Mouse (Mus musculus) ES-E14 (cell line): ENCODE results near the gene Gsta4. TPM values are rescaled to one million over a fixed set of nuclear protein-coding genes. Genes with fewer than 3 reads are reported as not detected.

Experiments used
- DNase-seq: peaks from one replicate; pipeline ENCODE4 v3.0.0-alpha.2; 2013; ENCODE audit warnings: low read depth, low spot score
- H3K27ac ChIP-seq: 2 replicates; pipeline ENCODE4 v1.5.1; 2012; ENCODE audit warnings: low read depth, mild to moderate bottlenecking, low read length, moderate library complexity, mixed read lengths; ENCODE audit not compliant: poor library complexity, insufficient read depth, severe bottlenecking
- H3K36me3 ChIP-seq: 2 replicates; pipeline ENCODE4 v1.6.1; 2012; ENCODE audit warnings: mild to moderate bottlenecking, low read length, moderate library complexity, mixed read lengths; ENCODE audit not compliant: control insufficient read depth, poor library complexity, insufficient read depth, severe bottlenecking
- H3K4me1 ChIP-seq, 2 experiments: fragments of 150-350 bp in 1 of 2; sonication (generic) in 1 of 2; 2 replicates each; pipeline ENCODE4 v1.6.1; 2012; ENCODE audit warnings: low read length in 2 of 2, mild to moderate bottlenecking in 1 of 2, mixed read lengths in 1 of 2; ENCODE audit not compliant: control insufficient read depth in 2 of 2, insufficient read depth in 2 of 2, poor library complexity in 1 of 2
- H3K4me3 ChIP-seq, 2 experiments: fragments of 150-350 bp in 1 of 2; sonication (generic) in 1 of 2; 2 replicates each; pipeline ENCODE4 v1.5.1; 2012; ENCODE audit warnings: low read length in 2 of 2, low read depth in 1 of 2, mild to moderate bottlenecking in 1 of 2, mixed read lengths in 1 of 2; ENCODE audit not compliant: insufficient read depth in 1 of 2, poor library complexity in 1 of 2, severe bottlenecking in 1 of 2
- H3K9ac ChIP-seq: 2 replicates; pipeline ENCODE4 v1.6.1; 2012; ENCODE audit warnings: low read depth, mild to moderate bottlenecking, low read length, mixed read lengths; ENCODE audit not compliant: poor library complexity, insufficient read depth, severe bottlenecking
- H3K9me3 ChIP-seq: fragments of 150-350 bp; sonication (generic); 2 replicates; pipeline ENCODE4 v1.6.1; 2012; ENCODE audit warnings: low read depth, mild to moderate bottlenecking, low read length; ENCODE audit not compliant: control insufficient read depth, insufficient read depth
- CHD2 ChIP-seq: IDR thresholded peaks from 2 replicates; pipeline ENCODE4 v1.6.1; 2014; ENCODE audit warnings: mild to moderate bottlenecking, low read depth, low read length, inconsistent platforms
- HCFC1 ChIP-seq: IDR thresholded peaks from 2 replicates; pipeline ENCODE4 v1.6.1; 2012; ENCODE audit warnings: low read length, inconsistent platforms, borderline replicate concordance; ENCODE audit not compliant: insufficient read depth
- MAFK ChIP-seq: IDR thresholded peaks from 2 replicates; pipeline ENCODE4 v1.6.1; 2014; ENCODE audit warnings: mild to moderate bottlenecking, low read depth, low read length, inconsistent platforms; ENCODE audit not compliant: insufficient read depth
- ZC3H11A ChIP-seq: IDR thresholded peaks from 2 replicates; pipeline ENCODE4 v1.6.1; 2012; ENCODE audit warnings: low read depth, mild to moderate bottlenecking, inconsistent platforms, low read length, borderline replicate concordance
- ZNF384 ChIP-seq: IDR thresholded peaks from 2 replicates; pipeline ENCODE4 v1.6.1; 2012; ENCODE audit warnings: low read depth, low read length, inconsistent platforms
- in situ Hi-C, 2 experiments: fragments of 600-800 bp; cut with MboI; formaldehyde crosslinking; loops; one replicate each; pipeline ENCODE4 v1.15.1; 2025; ENCODE audit warnings: low sequenced_read_pairs in 2 of 2, inconsistent platforms in 1 of 2; ENCODE audit not compliant: unreplicated experiment in 2 of 2
- total RNA-seq: library from RNA; depleted of rRNA; stranded (reverse); fragments of 300-350 nt; gene quantifications from 2 replicates; pipeline ENCODE4 v1.2.3, GENCODE M21; 2012

Gsta4 gene
- total RNA-seq, 1 experiment, result 309 TPM

GRCm38 (mm10) chr9:78188910-78189309 is 6.3 kb downstream of the Gsta4 start:
- Histone ChIP-seq H3K36me3 (no peaks in the 10 kb centered on the region), H3K9me3 (no peaks in the 10 kb centered on the region), H3K4me3 (no peak overlapping the region), H3K27ac (no peak overlapping the region), H3K9ac (no peak overlapping the region), H3K4me1 (peaks cover 6 to 7% of the 10 kb centered on the region in 2 experiments)
- in situ Hi-C loops, result no loop called here
- TF ChIP-seq HCFC1, result no peak
- no peak for TF ChIP-seq CHD2
- no peak for TF ChIP-seq ZC3H11A
- TF ChIP-seq ZNF384, result no peak
- no peak for TF ChIP-seq MAFK
- DNase-seq, result no peak

- in situ Hi-C loops, result no loop called here
- peak overlapping the region; percentile 58 for H3K9ac ChIP-seq
- TF ChIP-seq CHD2 (no peak; the same call in 1 of the 2 replicates), ZNF384 (peak; percentile 59; the same call in 1 of the 2 replicates), MAFK (0 out of 2 replicates have a peak, but pooled peaks have one; percentile 30), ZC3H11A (no peak), HCFC1 (0 out of 2 replicates have a peak, but pooled peaks have one; percentile 16)
- peak; percentile 90 for DNase-seq
- H3K36me3 ChIP-seq, result no peaks in the 10 kb centered on the region
- H3K4me3 ChIP-seq, result peak overlapping the region; percentile 53
- H3K4me1 ChIP-seq, result peaks cover 4 to 11% of the 10 kb centered on the region in 2 experiments
- peak overlapping the region; percentile 94 for H3K27ac ChIP-seq
- H3K9me3 ChIP-seq, result no peaks in the 10 kb centered on the region
These were observed 8.4 kb downstream of the Gsta4 start for GRCm38 (mm10) chr9:78190651-78191634.

GRCm38 (mm10) chr9:78191736-78192135 is 9.2 kb downstream of the Gsta4 start:
- peak overlapping the region; percentile 67 to 81 for H3K4me3 ChIP-seq
- H3K9ac ChIP-seq, result peak overlapping the region; percentile 81; the same call in 1 of the 2 replicates
- H3K27ac ChIP-seq, result peak overlapping the region; percentile 94; the same call in 1 of the 2 replicates
- H3K4me1 ChIP-seq, result peaks cover 7 to 11% of the 10 kb centered on the region in 2 experiments
- peak; percentile 98 for DNase-seq
- TF ChIP-seq ZC3H11A (no peak), HCFC1 (peak; percentile 58; the same call in 1 of the 2 replicates), MAFK (peak; percentile 100)
- H3K9me3 ChIP-seq, result no peaks in the 10 kb centered on the region
- in situ Hi-C loops, result no loop called here
- peaks cover 2% of the 10 kb centered on the region; the same call in 1 of the 2 replicates for H3K36me3 ChIP-seq

- Histone ChIP-seq H3K4me1 (peaks cover 11 to 14% of the 10 kb centered on the region in 2 experiments), H3K9me3 (no peaks in the 10 kb centered on the region), H3K4me3 (peak overlapping the region; percentile 21 to 67; a peak in 3 of 4 replicates), H3K9ac (peak overlapping the region; percentile 76), H3K27ac (peak overlapping the region; percentile 20; the same call in 1 of the 2 replicates), H3K36me3 (peaks cover 14% of the 10 kb centered on the region)
- in situ Hi-C loops, result no loop called here
- TF ChIP-seq HCFC1 (no peak), MAFK (no peak), CHD2 (no peak), ZC3H11A (no peak), ZNF384 (no peak)
- DNase-seq, result peak; percentile 68
These were observed 11.5 kb downstream of the Gsta4 start for GRCm38 (mm10) chr9:78193902-78194597.
